Mouse (Mus musculus) erythroblast, embryonic 14.5 days (primary cell): ENCODE measurements around the gene Cpsf3.

Experiments used
- GATA1 ChIP-seq: IDR thresholded peaks from 2 replicates; pipeline ENCODE4 v1.6.1; 2012; ENCODE audit warnings: low read length, inconsistent platforms, mixed read lengths
- TAL1 ChIP-seq: IDR thresholded peaks from 3 replicates; pipeline ENCODE4 v1.6.1; 2012; ENCODE audit warnings: low read length, inconsistent platforms, mixed read lengths

- TF ChIP-seq GATA1 (no peak), TAL1 (no peak)
These were observed 13.7 kb downstream of the Cpsf3 start for GRCm38 (mm10) chr12:21298856-21299255.
